Mouse (Mus musculus): ENCODE measurements around the gene Plxna2.

Plxna2 gene

DNA sequence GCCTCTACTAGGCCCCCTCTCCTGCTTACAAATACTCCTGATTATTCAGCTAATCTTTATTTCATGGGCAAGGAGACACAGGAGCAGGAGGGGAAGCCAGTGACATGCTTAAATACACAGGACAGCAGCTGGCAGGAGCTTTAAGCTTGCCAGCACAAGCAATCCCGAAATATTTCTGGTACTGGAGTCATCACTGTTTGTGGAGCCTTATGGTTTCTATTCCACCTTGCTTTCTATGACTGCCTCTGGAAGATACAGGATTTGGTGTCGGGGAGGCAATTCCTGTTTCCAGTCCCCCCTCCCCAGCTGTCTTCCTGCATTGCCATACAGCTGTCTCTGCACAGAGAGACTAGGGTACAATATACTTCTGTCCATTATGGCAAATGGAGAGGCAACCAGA, 4.7 kb downstream of the Plxna2 start:
- no peak for DNase-seq (ENCODE audit: low read depth, low spot score)

GRCm38 (mm10) chr1:194623641-194624040, 5.6 kb downstream of the Plxna2 start:
- DNase-seq (ENCODE audit: low read depth, low spot score): no peak

- DNase-seq (ENCODE audit: low read depth, low spot score): peak; percentile 33
These were observed 6.4 kb downstream of the Plxna2 start for GRCm38 (mm10) chr1:194624411-194624810.

- DNase-seq (ENCODE audit: low read depth, low spot score): no peak
These were observed 7.0 kb downstream of the Plxna2 start for GRCm38 (mm10) chr1:194624973-194625372.

DNA sequence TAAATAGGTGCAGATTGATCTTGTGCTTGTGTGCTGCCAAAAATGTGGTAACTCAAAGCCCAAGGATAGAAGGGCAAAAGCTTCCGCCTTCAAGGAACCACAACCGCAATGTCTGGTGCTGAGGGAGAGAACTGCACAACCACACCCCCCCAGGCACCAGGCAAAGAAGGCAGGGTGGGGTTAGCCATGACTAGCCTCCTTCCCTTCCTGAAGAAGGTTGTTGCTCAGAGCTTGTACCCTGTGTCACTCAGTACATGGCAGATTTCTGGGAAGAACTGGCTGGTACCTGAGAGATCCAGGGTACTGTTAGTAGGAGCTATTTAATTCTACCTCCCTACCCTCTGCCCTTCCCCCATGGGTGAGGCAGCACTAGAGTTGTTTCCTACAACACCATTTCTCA, 8.1 kb downstream of the Plxna2 start:
- DNase-seq (ENCODE audit: low read depth, low spot score): peak; percentile 20

GRCm38 (mm10) chr1:194627286-194627685, 9.3 kb downstream of the Plxna2 start:
- DNase-seq (ENCODE audit: low read depth, low spot score): no peak

DNA sequence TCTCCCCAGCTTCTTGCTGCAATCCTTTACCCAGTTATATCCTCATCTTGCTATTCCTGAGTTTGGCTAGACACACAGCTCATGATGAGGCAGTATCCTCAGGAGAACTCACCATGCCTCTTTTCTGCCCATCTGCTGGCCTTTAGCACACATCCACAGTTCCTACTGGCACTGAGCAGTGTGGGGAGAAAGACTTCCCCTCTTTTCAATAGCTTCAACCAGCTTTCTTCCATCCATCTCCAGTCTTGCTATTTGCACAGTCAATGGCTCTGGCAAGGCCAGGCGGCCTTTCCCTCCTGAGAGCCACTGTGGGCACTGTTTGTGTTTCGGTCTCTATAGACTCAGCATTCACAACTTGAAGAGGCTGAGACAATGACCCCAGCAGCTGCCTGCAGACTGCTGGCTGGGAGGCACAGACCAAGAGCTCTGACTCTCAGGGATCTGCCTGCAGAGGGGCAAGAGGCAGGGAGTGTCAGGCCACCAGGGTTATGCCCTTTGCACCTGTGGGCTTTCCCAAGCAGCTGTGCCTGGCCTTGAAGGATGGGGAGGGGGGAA, 11.2 kb downstream of the Plxna2 start:
- DNase-seq (ENCODE audit: low read depth, low spot score): no peak

- DNase-seq (ENCODE audit: low read depth, low spot score): no peak
These were observed 12.6 kb downstream of the Plxna2 start for GRCm38 (mm10) chr1:194630498-194631056.

DNA sequence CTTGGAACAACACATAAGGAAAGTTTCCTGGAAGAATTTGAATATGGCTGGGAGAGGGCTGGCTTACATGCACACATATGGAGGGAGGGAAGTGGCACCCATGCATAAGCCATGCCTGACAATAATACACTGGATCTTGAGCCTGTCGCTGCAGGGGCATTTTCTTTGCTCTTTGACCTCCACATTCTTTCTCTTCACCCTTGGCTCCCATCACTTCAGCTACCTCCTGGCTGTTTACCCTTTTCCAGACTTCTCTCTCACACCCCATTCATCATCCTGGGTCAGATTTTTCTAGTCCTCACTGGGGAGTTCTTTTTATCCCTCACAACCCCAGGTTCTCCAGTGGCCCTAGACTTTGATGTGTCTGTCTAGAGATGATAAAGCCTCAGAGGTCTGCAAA, 13.6 kb downstream of the Plxna2 start:
- DNase-seq (ENCODE audit: low read depth, low spot score): no peak

GRCm38 (mm10) chr1:194632029-194632428, 14.0 kb downstream of the Plxna2 start:
- no peak for DNase-seq (ENCODE audit: low read depth, low spot score)

DNA sequence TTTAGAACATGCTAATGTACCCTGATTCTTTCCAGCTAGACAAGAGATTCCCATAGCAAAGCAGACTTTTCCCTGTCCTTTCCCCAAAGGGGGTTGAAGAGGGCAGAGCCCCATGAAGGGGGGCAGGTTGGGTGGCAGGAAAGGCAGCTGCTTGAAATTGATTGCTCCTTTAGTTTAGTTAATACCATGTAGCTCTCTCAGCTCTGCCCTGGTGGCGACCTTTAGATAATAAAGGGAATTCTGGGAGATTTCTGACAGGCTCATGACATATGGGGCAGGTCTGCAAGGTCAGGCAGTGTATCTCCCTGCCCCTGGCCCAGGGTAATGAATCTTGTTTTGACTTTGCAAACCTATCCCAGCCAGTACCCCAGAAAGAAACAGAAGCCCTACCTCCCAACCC, 17.4 kb downstream of the Plxna2 start:
- DNase-seq (ENCODE audit: low read depth, low spot score): no peak

DNA sequence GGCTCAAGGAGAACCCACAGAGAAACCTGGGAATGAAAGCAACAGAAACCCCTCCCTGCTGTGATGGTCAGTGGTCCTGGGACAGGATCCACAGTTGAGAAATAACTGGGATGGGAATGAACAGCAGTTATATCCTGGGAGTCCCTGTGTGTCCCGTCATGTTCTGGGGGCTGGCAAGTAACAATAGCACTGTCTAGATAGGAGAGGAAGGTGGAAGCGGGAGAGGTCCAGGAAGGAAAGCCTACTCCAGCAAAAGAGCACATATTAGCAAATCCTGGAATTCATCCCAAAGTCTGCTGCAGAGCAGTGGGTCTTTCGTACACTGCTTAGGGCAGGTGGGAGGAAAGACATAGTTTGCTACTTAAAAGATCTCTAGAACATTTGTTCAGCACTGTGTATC, 17.9 kb downstream of the Plxna2 start:
- no peak for DNase-seq (ENCODE audit: low read depth, low spot score)

- no peak for DNase-seq (ENCODE audit: low read depth, low spot score)
These were observed 19.6 kb downstream of the Plxna2 start for GRCm38 (mm10) chr1:194637391-194638304.

GRCm38 (mm10) chr1:194641601-194642301, 23.7 kb downstream of the Plxna2 start:
- DNase-seq (ENCODE audit: low read depth, low spot score): no peak

- DNase-seq (ENCODE audit: low read depth, low spot score): no peak
These were observed 24.3 kb downstream of the Plxna2 start for GRCm38 (mm10) chr1:194642302-194642787.

DNA sequence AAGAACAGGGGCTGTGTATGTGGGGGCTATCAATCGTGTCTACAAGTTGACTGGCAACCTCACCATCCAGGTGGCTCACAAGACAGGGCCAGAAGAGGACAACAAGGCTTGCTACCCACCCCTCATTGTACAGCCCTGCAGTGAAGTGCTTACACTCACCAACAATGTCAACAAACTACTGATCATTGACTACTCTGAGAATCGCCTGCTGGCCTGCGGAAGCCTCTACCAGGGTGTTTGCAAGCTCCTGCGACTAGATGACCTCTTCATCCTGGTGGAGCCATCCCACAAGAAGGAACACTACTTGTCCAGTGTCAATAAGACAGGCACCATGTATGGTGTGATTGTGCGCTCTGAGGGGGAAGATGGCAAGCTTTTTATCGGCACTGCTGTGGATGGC, 25.9 kb downstream of the Plxna2 start:
- no peak for DNase-seq (ENCODE audit: low read depth, low spot score)

GRCm38 (mm10) chr1:194645898-194646297, 27.9 kb downstream of the Plxna2 start:
- no peak for DNase-seq (ENCODE audit: low read depth, low spot score)

- DNase-seq (ENCODE audit: low read depth, low spot score): no peak
These were observed 32.1 kb downstream of the Plxna2 start for GRCm38 (mm10) chr1:194650076-194650475.

- DNase-seq (ENCODE audit: low read depth, low spot score): no peak
These were observed 32.5 kb downstream of the Plxna2 start for GRCm38 (mm10) chr1:194650566-194650965.

- DNase-seq (ENCODE audit: low read depth, low spot score): no peak
These were observed 34.0 kb downstream of the Plxna2 start for GRCm38 (mm10) chr1:194651987-194652386.

DNA sequence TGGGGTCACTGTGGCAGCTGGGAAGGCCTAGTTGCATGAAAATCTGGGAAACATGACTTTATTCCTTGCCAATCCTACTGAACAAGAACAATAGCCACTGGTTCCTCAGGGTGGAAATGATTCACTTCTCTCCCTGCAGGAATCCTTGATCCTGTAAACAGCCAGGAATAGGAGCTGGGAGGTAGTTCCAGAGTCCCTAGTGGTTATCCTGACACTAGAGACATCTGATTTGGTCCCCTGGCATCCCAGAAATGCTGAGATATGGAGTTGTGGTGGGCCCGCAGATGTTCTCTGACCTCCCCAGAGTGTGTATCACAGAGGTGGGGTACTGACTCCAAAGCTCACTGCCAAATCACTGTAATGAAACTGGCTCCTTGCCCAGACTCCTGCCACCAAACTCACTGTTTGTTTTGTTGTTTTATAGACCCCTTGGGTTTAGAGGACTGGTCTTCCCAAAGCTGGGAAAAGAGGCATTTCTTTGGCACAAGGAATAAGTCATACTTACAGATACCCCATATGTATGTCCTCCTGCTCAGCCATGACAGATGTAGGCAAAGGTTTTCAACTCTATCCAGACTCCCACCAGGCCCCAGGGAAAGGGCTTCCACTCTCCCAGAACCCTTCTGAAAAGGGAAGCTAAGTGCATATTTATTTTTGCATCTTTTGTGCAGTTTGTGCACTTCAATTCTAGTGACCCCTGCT, 40.6 kb downstream of the Plxna2 start:
- no peak for DNase-seq (ENCODE audit: low read depth, low spot score)
